Mouse (Mus musculus) intestine, postnatal 0 days (tissue): ENCODE measurements around the gene Zfp719. TPM values are rescaled to one million over a fixed set of nuclear protein-coding genes. Genes with fewer than 3 reads are reported as not detected.

Experiments used
- ATAC-seq: fragments of 200-750 bp; cut with Nextera tagmentation; 2 replicates; pipeline ENCODE4 v1.8.0; 2017; ENCODE audit warnings: mild to moderate bottlenecking, moderate TSS enrichment, moderate library complexity
- H3K27ac ChIP-seq: fragments of 300-500 bp; sonication (generic); 2 replicates; pipeline ENCODE4 v1.5.1; 2014; ENCODE audit warnings: mild to moderate bottlenecking, low read depth, low read length, moderate library complexity
- H3K27me3 ChIP-seq: fragments of 300-500 bp; sonication (generic); replicated peaks from 2 replicates; pipeline ENCODE4 v1.6.1; 2014; ENCODE audit warnings: low read length, mixed read lengths; ENCODE audit not compliant: control insufficient read depth, insufficient read depth
- H3K36me3 ChIP-seq: fragments of 300-500 bp; sonication (generic); 2 replicates; pipeline ENCODE4 v1.6.1; 2014; ENCODE audit warnings: mild to moderate bottlenecking, moderate library complexity; ENCODE audit not compliant: control insufficient read depth, insufficient read depth
- H3K4me1 ChIP-seq: fragments of 300-500 bp; sonication (generic); replicated peaks from 2 replicates; pipeline ENCODE4 v1.6.1; 2014; ENCODE audit warnings: antibody characterized with exemption, low read length, mixed read lengths; ENCODE audit not compliant: control insufficient read depth, insufficient read depth
- H3K4me2 ChIP-seq: fragments of 300-500 bp; sonication (generic); replicated peaks from 2 replicates; pipeline ENCODE4 v1.6.1; 2014; ENCODE audit warnings: low read depth, mild to moderate bottlenecking, moderate library complexity
- H3K4me3 ChIP-seq: fragments of 300-500 bp; sonication (generic); 2 replicates; pipeline ENCODE4 v1.5.1; 2014; ENCODE audit warnings: low read depth, low read length
- H3K9ac ChIP-seq: fragments of 300-500 bp; sonication (generic); 2 replicates; pipeline ENCODE4 v1.6.1; 2014; ENCODE audit warnings: mild to moderate bottlenecking, low read depth, low read length
- H3K9me3 ChIP-seq: fragments of 300-500 bp; sonication (generic); 2 replicates; pipeline ENCODE4 v1.6.1; 2016; ENCODE audit warnings: mixed run types; ENCODE audit not compliant: control insufficient read depth
- CTCF ChIP-seq: sonication (generic); IDR thresholded peaks from 2 replicates; pipeline ENCODE4 v1.5.1; 2016; ENCODE audit warnings: low read depth, mild to moderate bottlenecking, control low read depth, antibody characterized with exemption, moderate library complexity
- WGBS: fragments of 180-500 bp; shearing (Covaris S2); extraction: QIAGEN DNeasy Blood & Tissue Kit; methylation state at CpG from one replicate; pipeline ENCODE4 v1.1.7; 2014; 5-methylcytosine and 5-hydroxymethylcytosine counted together
- polyA plus RNA-seq: library from polyadenylated mRNA; unstranded; fragments of >200 nt; fragmentation: Nextera tagmentation; extraction: Ambion mirVana; gene quantifications from 2 replicates; pipeline ENCODE4 v1.2.1, GENCODE M21; 2015

Gene Zfp719
- polyA plus RNA-seq, 1 experiment from 2014 or later = 3.5 TPM

- Histone ChIP-seq H3K27ac (no peak overlapping the region), H3K9me3 (no peaks in the 10 kb centered on the region), H3K4me2 (no peak overlapping the region), H3K27me3 (no peaks in the 10 kb centered on the region), H3K36me3 (no peaks in the 10 kb centered on the region), H3K4me3 (no peak overlapping the region), H3K4me1 (no peaks in the 10 kb centered on the region), H3K9ac (no peak overlapping the region)
- ATAC-seq = no peak
- TF ChIP-seq CTCF = no peak
- 90% methylated on average over 14 of the region's 14 CpGs for WGBS
These were observed 34.6 kb downstream of the Zfp719 start for GRCm38 (mm10) chr7:43613816-43614551.

- Histone ChIP-seq H3K27me3 (no peaks in the 10 kb centered on the region), H3K9me3 (no peaks in the 10 kb centered on the region), H3K36me3 (no peaks in the 10 kb centered on the region), H3K4me3 (no peak overlapping the region), H3K27ac (no peak overlapping the region), H3K9ac (no peak overlapping the region), H3K4me2 (no peak overlapping the region), H3K4me1 (no peaks in the 10 kb centered on the region)
- no peak for TF ChIP-seq CTCF
- 78% methylated on average over 7 of the region's 7 CpGs for WGBS
- no peak for ATAC-seq
These were observed 43.5 kb downstream of the Zfp719 start for GRCm38 (mm10) chr7:43622927-43623326.

- no peaks in the 10 kb centered on the region for H3K4me1 ChIP-seq
- WGBS = 31% methylated on average over 10 of the region's 10 CpGs
- no peak overlapping the region for H3K4me2 ChIP-seq
- H3K9ac ChIP-seq = no peak overlapping the region
- ATAC-seq = no peak
- H3K27me3 ChIP-seq = no peaks in the 10 kb centered on the region
- H3K27ac ChIP-seq = no peak overlapping the region
- no peak for TF ChIP-seq CTCF
- no peaks in the 10 kb centered on the region for H3K36me3 ChIP-seq
- no peak overlapping the region for H3K4me3 ChIP-seq
- H3K9me3 ChIP-seq = no peaks in the 10 kb centered on the region
These were observed 44.4 kb downstream of the Zfp719 start for GRCm38 (mm10) chr7:43623819-43624218.

DNA sequence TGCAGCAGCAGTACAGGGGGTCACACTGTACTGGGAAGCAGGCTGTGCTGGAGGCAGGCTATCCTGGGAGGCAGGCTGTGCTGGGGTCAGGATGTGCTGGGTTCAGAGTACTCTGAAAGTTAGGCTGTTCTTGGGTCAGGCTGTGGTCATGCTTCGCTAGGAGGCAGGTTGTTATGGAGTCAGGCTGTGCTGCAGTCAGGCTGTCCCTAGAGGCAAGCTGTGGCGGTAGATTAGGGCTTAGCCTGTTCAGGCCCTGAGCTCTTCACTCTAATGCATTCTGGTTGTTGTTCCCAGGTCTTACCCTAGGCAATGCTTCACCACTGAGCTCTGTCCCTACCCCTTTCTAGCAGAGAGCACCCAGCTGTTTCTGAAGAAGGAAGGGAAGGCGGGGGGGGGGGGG, 45.7 kb downstream of the Zfp719 start:
- TF ChIP-seq CTCF = no peak
- Histone ChIP-seq H3K4me2 (no peak overlapping the region), H3K9me3 (no peaks in the 10 kb centered on the region), H3K27me3 (no peaks in the 10 kb centered on the region), H3K4me3 (no peak overlapping the region), H3K27ac (no peak overlapping the region), H3K36me3 (no peaks in the 10 kb centered on the region), H3K4me1 (no peaks in the 10 kb centered on the region), H3K9ac (no peak overlapping the region)
- WGBS = 75% methylated on average over 3 of the region's 3 CpGs
- no peak for ATAC-seq

DNA sequence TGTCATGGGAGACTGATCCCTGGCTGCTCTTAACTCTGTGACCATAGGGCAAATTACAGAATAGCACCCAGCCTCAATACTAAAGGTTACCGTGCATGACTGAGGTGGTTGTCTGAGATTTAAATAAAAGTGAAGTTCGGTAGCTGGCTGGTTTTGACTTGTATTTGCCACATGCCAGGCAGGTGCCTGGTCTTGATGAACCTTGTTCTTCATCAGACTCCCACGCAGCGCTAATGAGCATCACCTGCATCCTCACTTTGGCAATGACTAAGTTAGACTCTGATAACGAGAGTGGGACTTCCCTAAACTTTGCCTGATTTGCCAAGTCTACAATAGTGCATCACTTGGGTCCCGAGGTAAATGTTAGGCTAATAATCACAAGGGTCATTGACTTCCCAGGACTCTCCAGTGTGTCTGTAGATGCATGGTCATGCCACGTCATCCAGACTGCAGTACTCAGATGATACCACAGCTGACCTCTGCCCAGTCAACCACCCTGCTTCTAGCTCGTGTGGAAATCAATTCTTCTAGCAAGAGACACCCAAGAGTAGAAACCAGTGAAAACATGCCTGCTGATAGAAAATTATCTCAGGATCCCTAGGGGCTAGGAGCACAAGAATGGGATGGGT, 46.5 kb downstream of the Zfp719 start:
- H3K4me3 ChIP-seq = no peak overlapping the region
- 74% methylated on average over 8 of the region's 8 CpGs for WGBS
- no peak for TF ChIP-seq CTCF
- H3K36me3 ChIP-seq = no peaks in the 10 kb centered on the region
- no peak overlapping the region for H3K9ac ChIP-seq
- no peaks in the 10 kb centered on the region for H3K9me3 ChIP-seq
- peak; percentile 96 for ATAC-seq
- H3K27me3 ChIP-seq = no peaks in the 10 kb centered on the region
- peak overlapping the region; percentile 62 for H3K27ac ChIP-seq
- no peak overlapping the region for H3K4me2 ChIP-seq
- H3K4me1 ChIP-seq = no peaks in the 10 kb centered on the region

DNA sequence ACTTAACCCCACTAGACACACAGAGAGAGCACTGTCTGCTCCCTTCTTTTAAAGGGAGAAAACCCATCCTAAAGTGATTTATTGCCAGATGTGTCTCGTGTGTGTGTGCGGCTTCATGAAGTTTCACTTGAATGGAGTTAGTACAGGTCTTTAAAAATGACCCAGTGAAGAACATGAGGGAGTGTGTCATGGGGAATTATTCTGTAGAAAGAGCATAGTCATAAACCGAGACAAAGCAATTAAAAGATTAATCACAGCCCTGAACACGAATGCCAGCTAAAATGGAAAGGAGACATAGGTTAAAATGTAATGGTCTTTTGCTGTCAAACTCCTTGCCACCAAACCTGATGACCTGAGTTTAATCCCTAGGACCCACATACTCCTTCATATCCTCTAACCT, 54.5 kb downstream of the Zfp719 start:
- peak overlapping the region; percentile 30 for H3K4me2 ChIP-seq
- H3K4me1 ChIP-seq = peaks cover 6% of the 10 kb centered on the region; the same call in 1 of the 2 replicates
- H3K4me3 ChIP-seq = no peak overlapping the region
- TF ChIP-seq CTCF = no peak
- H3K36me3 ChIP-seq = no peaks in the 10 kb centered on the region
- ATAC-seq = peak; percentile 48
- WGBS = 27% methylated on average over 4 of the region's 4 CpGs
- H3K9ac ChIP-seq = no peak overlapping the region
- no peaks in the 10 kb centered on the region for H3K27me3 ChIP-seq
- H3K9me3 ChIP-seq = no peaks in the 10 kb centered on the region
- no peak overlapping the region; the same call in 1 of the 2 replicates for H3K27ac ChIP-seq
